Mouse (Mus musculus) heart, embryonic 11.5 days (tissue): ENCODE measurements around the gene Dlg2. TPM values are rescaled to one million over a fixed set of nuclear protein-coding genes. Genes with fewer than 3 reads are reported as not detected.

ENCODE experiments used
- ATAC-seq: fragments of 200-750 bp; cut with Nextera tagmentation; replicated peaks from 2 replicates; pipeline ENCODE4 v1.8.0; 2017; ENCODE audit warnings: moderate library complexity; ENCODE audit not compliant: insufficient number of reproducible peaks, low FRiP score, low TSS enrichment
- H3K27ac ChIP-seq: fragments of 300-500 bp; sonication (generic); 2 replicates; pipeline ENCODE4 v1.5.1; 2014; ENCODE audit warnings: mild to moderate bottlenecking, low read depth, low read length
- H3K27me3 ChIP-seq: fragments of 300-500 bp; sonication (generic); 2 replicates; pipeline ENCODE4 v1.6.1; 2014; ENCODE audit warnings: mild to moderate bottlenecking, low read length, mixed read lengths; ENCODE audit not compliant: control insufficient read depth, insufficient read depth
- H3K36me3 ChIP-seq: fragments of 300-500 bp; sonication (generic); 2 replicates; pipeline ENCODE4 v1.6.1; 2014; ENCODE audit warnings: mild to moderate bottlenecking, low read length, moderate library complexity, mixed read lengths; ENCODE audit not compliant: control insufficient read depth, insufficient read depth
- H3K4me1 ChIP-seq: fragments of 300-500 bp; sonication (generic); 2 replicates; pipeline ENCODE4 v1.6.1; 2014; ENCODE audit warnings: low read length; ENCODE audit not compliant: control insufficient read depth, insufficient read depth
- H3K4me2 ChIP-seq: fragments of 300-500 bp; sonication (generic); 2 replicates; pipeline ENCODE4 v1.6.1; 2014; ENCODE audit warnings: mild to moderate bottlenecking, moderate library complexity
- H3K4me3 ChIP-seq: fragments of 300-500 bp; sonication (generic); 2 replicates; pipeline ENCODE4 v1.5.1; 2014; ENCODE audit warnings: low read depth, low read length
- H3K9ac ChIP-seq: fragments of 300-500 bp; sonication (generic); 2 replicates; pipeline ENCODE4 v1.6.1; 2014; ENCODE audit warnings: mild to moderate bottlenecking, low read depth, low read length, moderate library complexity
- H3K9me3 ChIP-seq: fragments of 300-500 bp; sonication (generic); replicated peaks from 2 replicates; pipeline ENCODE4 v1.6.1; 2016; ENCODE audit warnings: low read length; ENCODE audit not compliant: control insufficient read depth
- WGBS: fragments of 180-500 bp; shearing (Covaris S2); extraction: QIAGEN DNeasy Blood & Tissue Kit; methylation state at CpG from one replicate; pipeline ENCODE4 v1.1.7; 2014; ENCODE audit not compliant: insufficient replicate concordance; 5-methylcytosine and 5-hydroxymethylcytosine counted together
- polyA plus RNA-seq: library from polyadenylated mRNA; unstranded; fragments of >200 nt; fragmentation: Nextera tagmentation; extraction: Ambion mirVana; gene quantifications from 2 replicates; pipeline ENCODE4 v1.2.1, GENCODE M21; 2014

Dlg2 gene
- polyA plus RNA-seq, 1 experiment from 2014 or later: 8.5 TPM

DNA sequence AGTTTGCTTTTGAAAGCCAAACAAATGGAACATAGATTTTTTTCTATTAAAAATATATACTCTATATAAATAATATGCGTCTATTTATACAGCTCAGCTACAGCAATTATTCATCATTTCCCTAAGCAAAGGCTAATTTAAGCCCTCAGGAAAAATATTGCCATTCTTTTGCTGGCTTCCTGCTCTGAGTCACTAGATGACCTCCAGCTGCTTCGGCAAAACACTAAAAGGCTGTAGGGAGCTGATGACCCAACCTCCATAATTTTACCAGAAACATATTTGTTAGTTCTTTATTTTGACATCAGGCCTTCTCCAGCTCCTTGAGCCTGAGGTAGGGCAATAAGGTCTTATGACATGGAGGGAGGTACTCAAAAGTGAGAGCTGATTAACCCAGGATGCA, 1426.0 kb downstream of the Dlg2 start:
- no peaks in the 10 kb centered on the region for H3K4me1 ChIP-seq
- ATAC-seq: no peak

DNA sequence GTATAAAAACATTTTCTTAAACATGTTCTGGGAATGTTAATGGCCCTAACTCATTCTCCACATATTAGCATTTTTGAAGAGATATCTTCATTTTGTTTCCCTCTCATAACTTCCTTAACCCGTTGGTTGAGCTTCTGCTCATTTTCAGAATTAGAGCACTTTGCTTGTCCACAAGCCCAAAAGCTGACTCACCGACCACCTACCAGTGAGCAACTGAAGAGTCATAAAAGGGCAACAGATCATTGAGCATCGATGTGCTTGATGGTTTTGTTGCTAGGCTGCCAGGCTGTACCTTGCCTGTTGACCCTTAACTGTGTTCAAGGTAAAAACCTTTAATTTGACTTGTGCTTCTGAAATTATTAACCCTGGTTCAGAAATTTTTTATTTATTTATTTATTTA, 1440.3 kb downstream of the Dlg2 start:
- Histone ChIP-seq H3K9me3 (no peaks in the 10 kb centered on the region), H3K36me3 (no peaks in the 10 kb centered on the region), H3K27ac (no peak overlapping the region), H3K4me3 (no peak overlapping the region), H3K9ac (no peak overlapping the region), H3K27me3 (no peaks in the 10 kb centered on the region), H3K4me1 (no peaks in the 10 kb centered on the region), H3K4me2 (no peak overlapping the region)
- no peak for ATAC-seq
- WGBS: 79% methylated on average over 3 of the region's 3 CpGs

More for the DNA sequence above, 1426.0 kb downstream of the Dlg2 start:
- H3K4me3 ChIP-seq: no peak overlapping the region
- H3K27me3 ChIP-seq: no peaks in the 10 kb centered on the region
- no peak overlapping the region for H3K27ac ChIP-seq
- 79% methylated on average over 2 of the region's 2 CpGs for WGBS
- H3K4me2 ChIP-seq: no peak overlapping the region
- no peak overlapping the region for H3K9ac ChIP-seq
- H3K36me3 ChIP-seq: no peaks in the 10 kb centered on the region
- no peaks in the 10 kb centered on the region for H3K9me3 ChIP-seq

GRCm38 (mm10) chr7:91919099-91919498, 1442.6 kb downstream of the Dlg2 start:
- Histone ChIP-seq H3K4me3 (no peak overlapping the region), H3K36me3 (no peaks in the 10 kb centered on the region), H3K4me2 (no peak overlapping the region), H3K27ac (no peak overlapping the region), H3K4me1 (no peaks in the 10 kb centered on the region), H3K27me3 (no peaks in the 10 kb centered on the region), H3K9me3 (no peaks in the 10 kb centered on the region), H3K9ac (no peak overlapping the region)
- 79% methylated on average over 3 of the region's 3 CpGs for WGBS
- ATAC-seq: no peak

- WGBS: 78% methylated on average over 3 of the region's 3 CpGs
- no peak for ATAC-seq
- H3K9me3 ChIP-seq: no peaks in the 10 kb centered on the region
- H3K27ac ChIP-seq: no peak overlapping the region
- no peaks in the 10 kb centered on the region for H3K27me3 ChIP-seq
- no peaks in the 10 kb centered on the region for H3K36me3 ChIP-seq
- H3K9ac ChIP-seq: no peak overlapping the region
- no peaks in the 10 kb centered on the region for H3K4me1 ChIP-seq
- no peak overlapping the region for H3K4me3 ChIP-seq
- H3K4me2 ChIP-seq: no peak overlapping the region
Observed at GRCm38 (mm10) chr7:91919738-91920137, 1443.3 kb downstream of the Dlg2 start.

- no peak for ATAC-seq
- 59% methylated on average over 12 of the region's 12 CpGs for WGBS
- Histone ChIP-seq H3K4me2 (no peak overlapping the region), H3K4me3 (no peak overlapping the region), H3K9ac (no peak overlapping the region), H3K27ac (no peak overlapping the region), H3K36me3 (no peaks in the 10 kb centered on the region), H3K9me3 (no peaks in the 10 kb centered on the region), H3K4me1 (no peaks in the 10 kb centered on the region), H3K27me3 (no peaks in the 10 kb centered on the region)
Observed at GRCm38 (mm10) chr7:91934881-91935597, 1458.6 kb downstream of the Dlg2 start.

DNA sequence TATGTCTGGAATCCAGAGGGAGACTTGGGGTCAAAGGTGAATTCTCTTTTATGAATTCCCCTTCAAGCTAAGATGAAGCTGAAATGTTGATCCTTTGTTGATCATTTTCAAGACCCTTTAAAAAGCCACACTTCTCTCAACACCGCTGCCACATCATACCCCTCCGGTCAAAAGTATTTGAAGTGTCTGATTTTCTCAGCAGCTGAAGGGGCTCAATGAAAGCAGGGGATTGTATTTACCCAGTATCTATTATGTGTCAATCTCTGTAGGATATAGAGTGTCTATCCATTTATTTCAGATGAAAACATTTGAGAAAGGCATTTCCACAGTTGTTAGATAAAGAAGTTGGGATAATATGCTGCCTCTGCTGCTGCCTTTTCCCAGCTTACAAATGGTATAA, 1459.7 kb downstream of the Dlg2 start:
- no peak for ATAC-seq
- 67% methylated on average over 2 of the region's 2 CpGs for WGBS
- Histone ChIP-seq H3K27me3 (no peaks in the 10 kb centered on the region), H3K27ac (no peak overlapping the region), H3K9me3 (no peaks in the 10 kb centered on the region), H3K4me2 (no peak overlapping the region), H3K4me3 (no peak overlapping the region), H3K36me3 (no peaks in the 10 kb centered on the region), H3K9ac (no peak overlapping the region), H3K4me1 (no peaks in the 10 kb centered on the region)

- H3K4me1 ChIP-seq: no peaks in the 10 kb centered on the region
- WGBS: 77% methylated on average over 1 of the region's 1 CpGs
- no peaks in the 10 kb centered on the region for H3K27me3 ChIP-seq
- no peak overlapping the region for H3K27ac ChIP-seq
- H3K4me2 ChIP-seq: no peak overlapping the region
- no peak overlapping the region for H3K9ac ChIP-seq
- no peaks in the 10 kb centered on the region for H3K36me3 ChIP-seq
- ATAC-seq: no peak
- H3K4me3 ChIP-seq: no peak overlapping the region
- H3K9me3 ChIP-seq: no peaks in the 10 kb centered on the region
Observed at GRCm38 (mm10) chr7:91943224-91943623, 1466.8 kb downstream of the Dlg2 start.

- WGBS: 77% methylated on average over 1 of the region's 1 CpGs
- H3K27ac ChIP-seq: no peak overlapping the region
- H3K27me3 ChIP-seq: no peaks in the 10 kb centered on the region
- H3K4me3 ChIP-seq: no peak overlapping the region
- H3K4me1 ChIP-seq: no peaks in the 10 kb centered on the region
- H3K36me3 ChIP-seq: no peaks in the 10 kb centered on the region
- H3K4me2 ChIP-seq: no peak overlapping the region
- H3K9ac ChIP-seq: no peak overlapping the region
- H3K9me3 ChIP-seq: no peaks in the 10 kb centered on the region
- ATAC-seq: no peak
Observed at GRCm38 (mm10) chr7:91955584-91955983, 1479.1 kb downstream of the Dlg2 start.

DNA sequence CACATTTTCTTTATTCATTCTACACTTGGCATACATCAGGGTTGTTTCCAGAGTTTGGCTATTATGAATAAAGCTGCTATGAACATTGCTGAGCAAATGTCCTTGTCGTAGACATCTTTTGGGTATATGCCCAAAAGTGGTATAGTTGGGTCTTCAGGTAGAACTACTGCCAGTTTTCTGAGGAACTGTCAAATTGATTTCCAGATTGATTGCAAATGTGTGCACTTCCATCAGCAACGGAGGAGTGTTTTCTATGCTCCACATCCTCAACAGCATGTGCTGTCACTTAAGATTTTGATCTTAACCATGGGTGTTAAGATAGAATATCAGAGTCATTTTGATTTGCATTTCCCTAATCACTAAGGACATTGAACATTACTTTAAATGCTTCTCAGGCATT, 1486.5 kb downstream of the Dlg2 start:
- Histone ChIP-seq H3K4me2 (no peak overlapping the region), H3K36me3 (no peaks in the 10 kb centered on the region), H3K9ac (no peak overlapping the region), H3K27ac (no peak overlapping the region), H3K27me3 (no peaks in the 10 kb centered on the region), H3K4me1 (no peaks in the 10 kb centered on the region), H3K4me3 (no peak overlapping the region), H3K9me3 (no peaks in the 10 kb centered on the region)
- ATAC-seq: no peak
- WGBS: 77% methylated on average over 2 of the region's 2 CpGs
